Mouse (Mus musculus) limb, embryonic 11.5 days (tissue): ENCODE measurements around the gene Lhb. TPM values are rescaled to one million over a fixed set of nuclear protein-coding genes. Genes with fewer than 3 reads are reported as not detected.

ENCODE experiments used
- ATAC-seq: fragments of 200-750 bp; cut with Nextera tagmentation; 2 replicates; pipeline ENCODE4 v1.8.0; 2017; ENCODE audit warnings: low read depth; ENCODE audit not compliant: insufficient number of reproducible peaks, low FRiP score, low TSS enrichment
- DNase-seq: peaks from one replicate; pipeline ENCODE4 v3.0.0-alpha.2; 2015; ENCODE audit warnings: low spot score
- H3K27ac ChIP-seq: fragments of 300-500 bp; sonication (generic); replicated peaks from 2 replicates; pipeline ENCODE4 v1.5.1; 2014; ENCODE audit warnings: low read depth, mild to moderate bottlenecking, low read length
- H3K27me3 ChIP-seq: fragments of 300-500 bp; sonication (generic); 2 replicates; pipeline ENCODE4 v1.6.1; 2014; ENCODE audit warnings: mild to moderate bottlenecking, low read length, mixed read lengths; ENCODE audit not compliant: control insufficient read depth, insufficient read depth
- H3K36me3 ChIP-seq: fragments of 300-500 bp; sonication (generic); 2 replicates; pipeline ENCODE4 v1.6.1; 2014; ENCODE audit warnings: mild to moderate bottlenecking, low read length, moderate library complexity, mixed read lengths; ENCODE audit not compliant: control insufficient read depth, insufficient read depth
- H3K4me1 ChIP-seq: fragments of 300-500 bp; sonication (generic); 2 replicates; pipeline ENCODE4 v1.6.1; 2014; ENCODE audit warnings: low read length, mixed read lengths; ENCODE audit not compliant: control insufficient read depth, insufficient read depth
- H3K4me2 ChIP-seq: fragments of 300-500 bp; sonication (generic); 2 replicates; pipeline ENCODE4 v1.6.1; 2014; ENCODE audit warnings: low read depth, mild to moderate bottlenecking, moderate library complexity; ENCODE audit not compliant: severe bottlenecking
- H3K4me3 ChIP-seq: fragments of 300-500 bp; sonication (generic); 2 replicates; pipeline ENCODE4 v1.5.1; 2014; ENCODE audit warnings: low read depth, low read length
- H3K9ac ChIP-seq: fragments of 300-500 bp; sonication (generic); 2 replicates; pipeline ENCODE4 v1.6.1; 2014; ENCODE audit warnings: mild to moderate bottlenecking, low read length
- H3K9me3 ChIP-seq: fragments of 300-500 bp; sonication (generic); 2 replicates; pipeline ENCODE4 v1.6.1; 2016; ENCODE audit warnings: low read length; ENCODE audit not compliant: control insufficient read depth
- WGBS: fragments of 180-500 bp; shearing (Covaris S2); extraction: QIAGEN DNeasy Blood & Tissue Kit; methylation state at CpG from one replicate; pipeline ENCODE4 v1.1.7; 2014; 5-methylcytosine and 5-hydroxymethylcytosine counted together
- polyA plus RNA-seq: library from polyadenylated mRNA; unstranded; fragments of >200 nt; fragmentation: Nextera tagmentation; extraction: Ambion mirVana; gene quantifications from 2 replicates; pipeline ENCODE4 v1.2.1, GENCODE M21; 2014

Gene Lhb
- polyA plus RNA-seq, 1 experiment from 2014 or later = not detected

DNA sequence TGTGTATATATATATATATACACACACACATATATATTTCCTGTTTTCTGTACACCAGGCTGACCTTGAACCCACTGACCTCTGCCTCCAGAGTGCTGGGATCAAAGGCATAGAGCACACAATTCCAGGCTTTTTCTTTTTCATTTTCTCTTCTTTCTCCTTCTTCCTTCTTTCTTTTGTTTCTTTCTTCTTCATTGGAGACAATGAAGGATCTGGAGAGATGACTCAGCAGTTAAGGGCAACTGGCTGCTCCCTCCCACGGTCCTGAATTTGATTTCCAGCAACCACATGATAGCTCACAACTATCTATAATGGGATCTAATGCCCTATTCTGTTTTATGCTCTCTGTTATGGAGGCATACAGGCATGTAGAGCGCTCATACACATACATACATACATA, 23.8 kb upstream of the Lhb start:
- DNase-seq (no peak), ATAC-seq (no peak)
- Histone ChIP-seq H3K36me3 (peaks cover 5% of the 10 kb centered on the region; the same call in 1 of the 2 replicates), H3K27me3 (no peaks in the 10 kb centered on the region), H3K27ac (no peak overlapping the region), H3K9me3 (no peaks in the 10 kb centered on the region), H3K9ac (no peak overlapping the region), H3K4me3 (no peak overlapping the region), H3K4me1 (peaks cover 15% of the 10 kb centered on the region), H3K4me2 (no peak overlapping the region)
- WGBS = 83% methylated on average over 2 of the region's 2 CpGs

GRCm38 (mm10) chr7:45401521-45402085, 19.0 kb upstream of the Lhb start:
- ATAC-seq = no peak
- no peak for DNase-seq
- H3K4me2 ChIP-seq = no peak overlapping the region
- H3K36me3 ChIP-seq = no peaks in the 10 kb centered on the region
- no peak overlapping the region for H3K4me3 ChIP-seq
- H3K27me3 ChIP-seq = peaks cover 15% of the 10 kb centered on the region
- H3K4me1 ChIP-seq = 0 out of 2 replicates have a peak, but pooled peaks cover 3% of the 10 kb centered on the region
- no peak overlapping the region for H3K9ac ChIP-seq
- no peaks in the 10 kb centered on the region for H3K9me3 ChIP-seq
- 82% methylated on average over 10 of the region's 10 CpGs for WGBS
- no peak overlapping the region for H3K27ac ChIP-seq

GRCm38 (mm10) chr7:45403532-45404261, 16.9 kb upstream of the Lhb start:
- Histone ChIP-seq H3K36me3 (no peaks in the 10 kb centered on the region), H3K4me2 (no peak overlapping the region), H3K4me3 (no peak overlapping the region), H3K27ac (no peak overlapping the region), H3K9ac (no peak overlapping the region), H3K27me3 (peaks cover 36% of the 10 kb centered on the region), H3K4me1 (0 out of 2 replicates have a peak, but pooled peaks cover 3% of the 10 kb centered on the region), H3K9me3 (no peaks in the 10 kb centered on the region)
- 45% methylated on average over 6 of the region's 6 CpGs for WGBS
- DNase-seq (peak; percentile 84), ATAC-seq (no peak)

DNA sequence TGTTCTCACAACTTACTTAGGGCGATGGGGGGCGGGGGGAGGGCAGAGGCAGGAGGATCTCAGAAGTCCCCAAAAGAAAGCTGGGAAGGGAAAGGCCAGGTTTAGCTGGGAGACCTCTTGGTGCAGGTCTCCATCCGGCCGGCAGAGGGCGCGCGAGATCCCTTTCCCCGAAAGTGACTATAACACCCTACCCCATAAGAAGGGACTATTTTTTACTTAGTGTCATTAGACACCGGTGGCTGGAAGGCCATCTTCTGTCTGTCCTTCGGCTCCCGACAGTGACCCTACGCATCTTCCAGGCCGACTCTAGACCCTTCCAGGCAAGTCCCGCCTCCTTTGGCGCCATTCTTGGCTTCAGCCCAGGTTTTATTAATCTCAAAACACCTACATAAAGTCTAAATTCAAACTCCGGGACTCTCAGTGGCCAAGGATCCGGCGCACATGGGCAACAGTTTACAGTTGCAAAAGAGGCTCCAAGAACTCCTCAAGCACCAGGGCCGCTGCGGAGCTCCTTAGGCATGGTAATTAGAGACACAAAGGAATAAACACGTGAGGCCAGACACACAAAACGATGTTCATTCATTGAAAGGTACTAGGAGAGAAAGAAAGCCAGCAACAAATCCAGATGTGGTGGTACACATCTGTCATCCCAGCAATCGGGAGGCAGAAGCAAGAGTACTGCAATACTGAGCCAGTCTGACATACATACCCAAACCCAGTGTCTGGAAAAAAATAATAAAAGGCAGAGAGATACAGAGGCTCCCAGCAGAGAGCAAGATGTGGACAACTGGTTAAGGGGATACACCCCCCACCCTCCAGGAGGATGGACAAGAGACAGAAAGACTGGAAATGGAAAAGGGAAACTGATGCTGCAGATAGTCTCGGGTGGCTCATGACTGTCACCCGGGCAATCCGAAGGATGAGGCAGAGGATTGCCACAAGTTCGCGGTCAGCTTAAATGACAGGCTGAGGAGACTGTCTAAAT, 15.2 kb upstream of the Lhb start, which contains the start of gene Kcna7:
Kcna7 (plus strand) TSS at position 563 of the 985 bp plus-strand sequence.
- Histone ChIP-seq H3K36me3 (no peaks in the 10 kb centered on the region), H3K27ac (no peak within 1 kb of the TSS), H3K9me3 (no peaks in the 10 kb centered on the region), H3K4me1 (0 out of 2 replicates have a peak, but pooled peaks cover 3% of the 10 kb centered on the region), H3K4me2 (peak within 1 kb of the TSS; percentile 52), H3K27me3 (peaks cover 47% of the 10 kb centered on the region), H3K9ac (peak within 1 kb of the TSS; percentile 30; the same call in 1 of the 2 replicates), H3K4me3 (peak within 1 kb of the TSS; percentile 29)
- DNase-seq (peak; percentile 74), ATAC-seq (no peak)
- WGBS = 12% methylated on average over 28 of the region's 28 CpGs

DNA sequence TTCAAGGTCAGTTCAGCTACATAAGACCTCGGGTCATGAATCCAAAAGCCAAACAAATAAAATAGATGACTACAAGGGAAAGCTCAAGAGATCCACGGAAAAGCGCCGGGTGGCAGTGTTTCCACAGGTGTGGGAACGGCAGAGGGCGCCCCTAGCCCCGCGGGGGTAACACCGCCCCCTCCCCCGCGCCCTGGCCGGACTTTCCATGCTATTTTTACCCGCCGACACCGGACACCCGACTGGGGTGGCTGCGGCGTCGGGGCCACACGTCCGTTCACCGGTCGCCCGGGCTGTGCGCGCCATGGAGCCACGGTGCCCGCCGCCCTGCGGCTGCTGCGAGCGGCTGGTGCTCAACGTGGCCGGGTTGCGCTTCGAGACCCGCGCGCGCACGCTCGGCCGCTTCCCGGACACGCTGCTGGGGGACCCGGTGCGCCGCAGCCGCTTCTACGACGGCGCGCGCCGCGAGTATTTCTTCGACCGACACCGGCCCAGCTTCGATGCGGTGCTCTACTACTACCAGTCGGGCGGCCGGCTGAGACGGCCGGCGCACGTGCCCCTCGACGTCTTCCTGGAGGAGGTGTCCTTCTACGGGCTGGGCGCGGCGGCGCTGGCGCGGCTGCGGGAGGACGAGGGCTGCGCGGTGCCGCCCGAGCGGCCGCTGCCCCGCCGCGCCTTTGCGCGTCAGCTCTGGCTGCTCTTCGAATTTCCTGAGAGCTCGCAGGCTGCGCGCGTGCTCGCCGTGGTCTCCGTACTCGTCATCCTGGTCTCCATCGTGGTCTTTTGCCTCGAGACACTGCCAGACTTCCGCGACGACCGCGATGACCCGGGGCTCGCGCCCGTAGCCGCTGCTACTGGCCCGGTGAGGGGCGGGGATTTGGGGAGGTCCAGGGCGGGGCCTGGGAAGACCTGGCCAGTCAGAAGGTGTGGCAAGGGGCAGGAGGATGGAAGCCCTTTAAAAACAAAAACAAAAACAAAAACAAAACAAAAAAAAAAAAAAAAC, 14.2 kb upstream of the Lhb start:
- WGBS = 1% methylated on average over 112 of the region's 114 CpGs
- Histone ChIP-seq H3K27ac (no peak overlapping the region), H3K9me3 (no peaks in the 10 kb centered on the region), H3K36me3 (no peaks in the 10 kb centered on the region), H3K4me3 (peak overlapping the region; percentile 29), H3K4me2 (peak overlapping the region; percentile 52), H3K9ac (peak overlapping the region; percentile 30; the same call in 1 of the 2 replicates), H3K4me1 (0 out of 2 replicates have a peak, but pooled peaks cover 3% of the 10 kb centered on the region), H3K27me3 (peaks cover 54% of the 10 kb centered on the region)
- ATAC-seq (no peak; the same call in 1 of the 2 replicates), DNase-seq (peak; percentile 56)

DNA sequence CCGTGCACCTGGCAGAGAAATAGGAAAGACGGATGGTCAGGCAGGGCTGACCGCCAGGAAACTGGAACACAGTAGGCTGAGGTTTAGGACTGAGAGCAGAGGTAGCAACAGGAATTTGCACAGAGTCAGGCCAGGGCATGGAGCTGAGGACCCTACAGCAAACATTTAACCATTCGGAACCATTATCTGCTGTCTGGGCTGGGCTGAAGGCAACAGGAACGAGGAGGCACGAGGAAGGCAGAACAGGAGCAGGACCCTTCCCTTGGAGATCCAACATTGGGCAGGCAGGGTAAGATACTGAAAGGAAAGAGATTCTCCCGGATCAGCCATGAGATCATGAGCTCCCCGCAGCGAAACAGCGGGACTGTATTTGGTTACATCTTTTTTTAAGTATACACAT, 12.8 kb upstream of the Lhb start:
- no peak overlapping the region for H3K27ac ChIP-seq
- H3K4me2 ChIP-seq = no peak overlapping the region
- H3K27me3 ChIP-seq = peaks cover 64% of the 10 kb centered on the region
- no peak for ATAC-seq
- H3K4me3 ChIP-seq = no peak overlapping the region
- 0 out of 2 replicates have a peak, but pooled peaks cover 3% of the 10 kb centered on the region for H3K4me1 ChIP-seq
- WGBS = 83% methylated on average over 10 of the region's 10 CpGs
- DNase-seq = no peak
- no peaks in the 10 kb centered on the region for H3K36me3 ChIP-seq
- H3K9ac ChIP-seq = no peak overlapping the region
- no peaks in the 10 kb centered on the region for H3K9me3 ChIP-seq

- Histone ChIP-seq H3K4me2 (no peak overlapping the region), H3K27ac (no peak overlapping the region), H3K4me3 (no peak overlapping the region), H3K9ac (no peak overlapping the region), H3K36me3 (no peaks in the 10 kb centered on the region), H3K27me3 (peaks cover 69% of the 10 kb centered on the region), H3K9me3 (no peaks in the 10 kb centered on the region), H3K4me1 (0 out of 2 replicates have a peak, but pooled peaks cover 3% of the 10 kb centered on the region)
- ATAC-seq (no peak), DNase-seq (no peak)
- WGBS = 78% methylated on average over 7 of the region's 7 CpGs
These were observed 12.3 kb upstream of the Lhb start for GRCm38 (mm10) chr7:45408351-45408750.
